Mouse (Mus musculus) Patski (cell line): ENCODE measurements around the gene Ppp2ca. TPM values are rescaled to one million over a fixed set of nuclear protein-coding genes. Genes with fewer than 3 reads are reported as not detected.

Experiments
- ATAC-seq: fragments of 100-300 bp; one replicate; pipeline ENCODE4 v1.8.0; 2021
- CTCF ChIA-PET: fragments of 350-600 bp; sonication (Branson Sonifier 250); formaldehyde crosslinking; loops from one replicate; lab custom pipeline; 2022; ENCODE audit warnings: inconsistent platforms; lab: Charles Lee
- POLR2A ChIA-PET: fragments of 350-600 bp; sonication (Branson Sonifier 250); formaldehyde crosslinking; loops from one replicate; lab custom pipeline; 2022; ENCODE audit warnings: antibody characterized with exemption, inconsistent platforms; lab: Charles Lee
- DNase-seq: peaks from one replicate; pipeline ENCODE4 v3.0.0-alpha.2; 2011; ENCODE audit warnings: low read depth, low spot score
- H3K27me3 ChIP-seq: fragments of 371-371 bp; one replicate; pipeline ENCODE4 v1.5.1; 2021
- CTCF ChIP-seq: fragments of 100-300 bp; IDR thresholded peaks from one replicate; pipeline ENCODE4 v1.5.1; 2021
- in situ Hi-C: fragments of 300-500 bp; cut with MboI; formaldehyde crosslinking; loops from 3 replicates; pipeline ENCODE4 v1.11.1; 2018; ENCODE audit warnings: low pct_unique_long_range_greater_than_20kb, mixed read lengths
- polyA plus RNA-seq: library from polyadenylated mRNA; unstranded; gene quantifications from one replicate; pipeline ENCODE4 v1.2.3, GENCODE M21; 2021

The Ppp2ca gene
- polyA plus RNA-seq = 78.7 TPM

- no peaks in the 10 kb centered on the region for H3K27me3 ChIP-seq
- ChIA-PET CTCF (interaction anchor here (1.1 to 1.2 kb wide), 2 partner anchors 19 kb away, joined by 3 read pairs; no protein-coding TSS in a partner anchor), POLR2A (interaction anchor here (0.9 kb wide), 1 partner anchor 130 kb away, joined by 3 read pairs; no protein-coding TSS in a partner anchor)
- ATAC-seq (peak; percentile 92), DNase-seq (peak; percentile 94)
- in situ Hi-C loops = no loop called here
- TF ChIP-seq CTCF = no peak
Measured at GRCm38 (mm10) chr11:52098398-52098946, at the start of gene Ppp2ca. Gene Ppp2ca (plus strand): TSS chr11:52098681.

- POLR2A ChIA-PET = interaction anchor here (1.2 kb wide), 1 partner anchor 11 kb away, joined by 3 read pairs; no protein-coding TSS in a partner anchor
- no peak for TF ChIP-seq CTCF
- no peaks in the 10 kb centered on the region for H3K27me3 ChIP-seq
- CTCF ChIA-PET = interaction anchor here (1.2 kb wide), 1 partner anchor 27 kb away, joined by 3 read pairs; no protein-coding TSS in a partner anchor
- in situ Hi-C loops = loop anchor here (10.0 kb wide), 1 partner anchor 171 kb away; no protein-coding TSS in a partner anchor
- ATAC-seq (no peak), DNase-seq (no peak)
Measured at GRCm38 (mm10) chr11:52053371-52053770, 45.1 kb upstream of the Ppp2ca start.

- no peak for TF ChIP-seq CTCF
- in situ Hi-C loops = loop anchor here (10.0 kb wide), 1 partner anchor 170 kb away; no protein-coding TSS in a partner anchor
- DNase-seq (no peak), ATAC-seq (no peak)
- CTCF ChIA-PET = interaction anchor here (1.0 kb wide), 1 partner anchor 32 kb away, joined by 3 read pairs; no protein-coding TSS in a partner anchor
- POLR2A ChIA-PET = interaction anchor here (0.5 to 1.1 kb wide), 2 partner anchors 13 to 97 kb away, joined by 3 read pairs; no protein-coding TSS in a partner anchor
- H3K27me3 ChIP-seq = no peaks in the 10 kb centered on the region
Measured at GRCm38 (mm10) chr11:52054728-52055127, 43.8 kb upstream of the Ppp2ca start.

GRCm38 (mm10) chr11:52056198-52056597 lies 42.3 kb upstream of the Ppp2ca start:
- ATAC-seq (no peak), DNase-seq (no peak)
- CTCF ChIA-PET = no interaction called here
- no peak for TF ChIP-seq CTCF
- in situ Hi-C loops = loop anchor here (10.0 kb wide), 1 partner anchor 169 kb away; no protein-coding TSS in a partner anchor
- POLR2A ChIA-PET = no interaction called here
- no peaks in the 10 kb centered on the region for H3K27me3 ChIP-seq

GRCm38 (mm10) chr11:52059001-52059400 lies 39.5 kb upstream of the Ppp2ca start:
- no peaks in the 10 kb centered on the region for H3K27me3 ChIP-seq
- ATAC-seq (no peak), DNase-seq (no peak)
- TF ChIP-seq CTCF = no peak
- CTCF ChIA-PET = no interaction called here
- in situ Hi-C loops = loop anchor here (10.0 kb wide), 1 partner anchor 166 kb away; no protein-coding TSS in a partner anchor
- POLR2A ChIA-PET = no interaction called here

- ChIA-PET CTCF (no interaction called here), POLR2A (no interaction called here)
- in situ Hi-C loops = no loop called here
- TF ChIP-seq CTCF = no peak
- no peaks in the 10 kb centered on the region for H3K27me3 ChIP-seq
- no peak for DNase-seq
- ATAC-seq = no peak
Measured at GRCm38 (mm10) chr11:52060315-52060714, 38.2 kb upstream of the Ppp2ca start.

GRCm38 (mm10) chr11:52062406-52062805 lies 36.1 kb upstream of the Ppp2ca start:
- ChIA-PET POLR2A (no interaction called here), CTCF (no interaction called here)
- in situ Hi-C loops = no loop called here
- no peak for ATAC-seq
- H3K27me3 ChIP-seq = no peaks in the 10 kb centered on the region
- no peak for DNase-seq
- TF ChIP-seq CTCF = no peak

GRCm38 (mm10) chr11:52064398-52064797 lies 34.1 kb upstream of the Ppp2ca start:
- CTCF ChIA-PET = interaction anchor here (0.6 kb wide), 1 partner anchor 16 kb away, joined by 3 read pairs; no protein-coding TSS in a partner anchor
- POLR2A ChIA-PET = interaction anchor here (0.8 to 1.0 kb wide), 2 partner anchors 11 to 12 kb away, joined by 3 to 4 read pairs; no protein-coding TSS in a partner anchor
- peak; percentile 68 for TF ChIP-seq CTCF
- no peak for ATAC-seq
- no peaks in the 10 kb centered on the region for H3K27me3 ChIP-seq
- in situ Hi-C loops = no loop called here
- no peak for DNase-seq

- no peaks in the 10 kb centered on the region for H3K27me3 ChIP-seq
- DNase-seq (no peak), ATAC-seq (no peak)
- no peak for TF ChIP-seq CTCF
- ChIA-PET CTCF (no interaction called here), POLR2A (no interaction called here)
- in situ Hi-C loops = no loop called here
Measured at GRCm38 (mm10) chr11:52065841-52066240, 32.6 kb upstream of the Ppp2ca start.

- POLR2A ChIA-PET = no interaction called here
- no peak for DNase-seq
- in situ Hi-C loops = no loop called here
- no peak for TF ChIP-seq CTCF
- CTCF ChIA-PET = no interaction called here
- no peak for ATAC-seq
- H3K27me3 ChIP-seq = no peaks in the 10 kb centered on the region
Measured at GRCm38 (mm10) chr11:52071768-52072167, 26.7 kb upstream of the Ppp2ca start.

- no peaks in the 10 kb centered on the region for H3K27me3 ChIP-seq
- no peak for TF ChIP-seq CTCF
- no peak for DNase-seq
- ChIA-PET CTCF (interaction anchor here (1.2 kb wide), 1 partner anchor 28 kb away, joined by 3 read pairs; no protein-coding TSS in a partner anchor), POLR2A (no interaction called here)
- in situ Hi-C loops = no loop called here
- no peak for ATAC-seq
Measured at GRCm38 (mm10) chr11:52073528-52074170, 24.8 kb upstream of the Ppp2ca start.
